Comparison of ENCODE assay signal across 8 mouse cellular contexts in the genomic region with DNA sequence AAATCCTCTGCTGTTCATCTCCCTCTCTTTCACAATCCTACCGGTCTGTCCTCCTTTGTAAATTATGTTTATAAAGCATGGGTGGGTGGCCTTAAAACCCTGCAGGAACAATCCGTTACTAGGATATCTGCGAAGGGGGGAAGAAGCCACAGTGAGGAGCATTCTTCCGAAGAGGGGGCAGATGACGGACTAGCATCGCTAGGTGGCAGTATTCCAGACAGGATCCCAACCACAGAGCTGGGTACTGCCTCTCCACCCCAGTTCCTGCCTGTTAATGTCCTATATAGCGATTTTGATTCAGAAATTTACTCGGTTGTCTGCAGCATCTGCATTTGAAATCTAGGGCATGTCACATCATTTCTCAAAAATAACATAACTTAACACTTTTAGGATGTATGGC.
DNase-seq lines count a peak whose midpoint lies in the region; ATAC-seq and TF ChIP-seq lines count a peak whose summit lies in the region.

No protein-coding gene starts in this region.

- no peak overlapping the region for H3K27ac ChIP-seq in liver, embryonic 14.5 days
- no peak overlapping the region for H3K27ac ChIP-seq in neural tube, embryonic 13.5 days (replicated peaks)

- WGBS in liver, embryonic 14.5 days (ENCODE audit: insufficient replicate concordance) = 13% methylated on average over 8 of the region's 8 CpGs
- 8% methylated on average over 8 of the region's 8 CpGs for WGBS in neural tube, embryonic 13.5 days

- no peak for TF ChIP-seq EP300 in liver, embryonic 14.5 days (IDR thresholded peaks at IDR 0.05; ENCODE audit: low read depth)

- H3K9me3 ChIP-seq in liver, embryonic 14.5 days (ENCODE audit: control insufficient read depth, low read length) = no peaks in the 10 kb centered on the region
- no peaks in the 10 kb centered on the region for H3K9me3 ChIP-seq in neural tube, embryonic 13.5 days

- H3K4me2 ChIP-seq in liver, embryonic 14.5 days (ENCODE audit: low read depth) = no peak overlapping the region
- H3K4me2 ChIP-seq in neural tube, embryonic 13.5 days = no peak overlapping the region

- no peaks in the 10 kb centered on the region for H3K36me3 ChIP-seq in liver, embryonic 14.5 days (replicated peaks; ENCODE audit: control insufficient read depth, insufficient read depth, low read depth)
- no peaks in the 10 kb centered on the region for H3K36me3 ChIP-seq in neural tube, embryonic 13.5 days

- peak; percentile 73 to 74 for DNase-seq in B cell, adult 2 months
- peak; percentile 78 for DNase-seq in adrenal gland, adult 2 months
- peak; percentile 36 for DNase-seq in embryo, embryonic 11.5 days (ENCODE audit: low read depth, low spot score)
- peak; percentile 73 for DNase-seq in heart, adult 8-10 months (ENCODE audit: low spot score)
- peak; percentile 79 to 84 for DNase-seq in kidney, postnatal 25 days
- DNase-seq in liver, embryonic 14.5 days (ENCODE audit: low read depth in 3 of 3, low spot score in 3 of 3) = peak in 2 of 3 experiments; percentile 17 to 18
- DNase-seq in thymus, adult 18-20 months = peak; percentile 7 to 20

- no peak for ATAC-seq in liver, embryonic 14.5 days (ENCODE audit: insufficient read depth)
- ATAC-seq in neural tube, embryonic 13.5 days (ENCODE audit: low read depth) = peak; percentile 67; the same call in 1 of the 2 replicates

- no peaks in the 10 kb centered on the region for H3K4me1 ChIP-seq in liver, embryonic 14.5 days (replicated peaks; ENCODE audit: control insufficient read depth in 2 of 2, insufficient read depth in 2 of 2, low read length in 1 of 2)
- H3K4me1 ChIP-seq in neural tube, embryonic 13.5 days (replicated peaks) = no peaks in the 10 kb centered on the region

- H3K9ac ChIP-seq in liver, embryonic 14.5 days (replicated peaks) = no peak overlapping the region
- H3K9ac ChIP-seq in neural tube, embryonic 13.5 days = no peak overlapping the region

- TF ChIP-seq CTCF in liver, embryonic 14.5 days (IDR thresholded peaks at IDR 0.05; ENCODE audit: low read depth) = peak; percentile 73

- no peaks in the 10 kb centered on the region for H3K27me3 ChIP-seq in liver, embryonic 14.5 days (ENCODE audit: control insufficient read depth, insufficient read depth, low read length)
- no peaks in the 10 kb centered on the region for H3K27me3 ChIP-seq in neural tube, embryonic 13.5 days

- no peak overlapping the region for H3K4me3 ChIP-seq in liver, embryonic 14.5 days (ENCODE audit: insufficient read depth in 1 of 2, low read depth in 2 of 2, low read length in 2 of 2)
- H3K4me3 ChIP-seq in neural tube, embryonic 13.5 days = no peak overlapping the region

Comparison
In these comparisons a context has a peak if more than half of its experiments do, and no peak if none do; other contexts are left out.
1. DNase-seq: peak in every context shown above with its lines; median percentile 82 in kidney, postnatal 25 days; 78 in adrenal gland, adult 2 months; 74 in B cell, adult 2 months; 73 in heart, adult 8-10 months; 36 in embryo, embryonic 11.5 days; 18 in liver, embryonic 14.5 days; 14 in thymus, adult 18-20 months.